Mouse (Mus musculus) forebrain, embryonic 12.5 days (tissue): ENCODE data around the gene Tmem110. TPM values are rescaled to one million over a fixed set of nuclear protein-coding genes. Genes with fewer than 3 reads are reported as not detected.

Experiments
- ATAC-seq: fragments of 200-750 bp; cut with Nextera tagmentation; 2 replicates; pipeline ENCODE4 v1.8.0; 2017; ENCODE audit warnings: moderate TSS enrichment; ENCODE audit not compliant: low FRiP score
- H3K27ac ChIP-seq: fragments of 300-500 bp; sonication (generic); 2 replicates; pipeline ENCODE4 v1.5.1; 2016; ENCODE audit warnings: mild to moderate bottlenecking
- H3K27me3 ChIP-seq: fragments of 300-500 bp; sonication (generic); 2 replicates; pipeline ENCODE4 v1.6.1; 2016; ENCODE audit warnings: mild to moderate bottlenecking
- H3K36me3 ChIP-seq: fragments of 300-500 bp; sonication (generic); replicated peaks from 2 replicates; pipeline ENCODE4 v1.6.1; 2016; ENCODE audit warnings: mild to moderate bottlenecking
- H3K4me1 ChIP-seq: fragments of 300-500 bp; sonication (generic); 2 replicates; pipeline ENCODE4 v1.6.1; 2016
- H3K4me2 ChIP-seq: fragments of 300-500 bp; sonication (generic); 2 replicates; pipeline ENCODE4 v1.6.1; 2016; ENCODE audit warnings: mild to moderate bottlenecking, moderate library complexity
- H3K4me3 ChIP-seq: fragments of 300-500 bp; sonication (generic); replicated peaks from 2 replicates; pipeline ENCODE4 v1.5.1; 2016; ENCODE audit warnings: mild to moderate bottlenecking
- H3K9ac ChIP-seq: fragments of 300-500 bp; sonication (generic); 2 replicates; pipeline ENCODE4 v1.6.1; 2016; ENCODE audit warnings: mild to moderate bottlenecking
- H3K9me3 ChIP-seq: fragments of 300-500 bp; sonication (generic); 2 replicates; pipeline ENCODE4 v1.6.1; 2016
- WGBS: fragments of 180-500 bp; shearing (Covaris S2); methylation state at CpG from one replicate; pipeline ENCODE4 v1.1.7; 2016; 5-methylcytosine and 5-hydroxymethylcytosine counted together
- polyA plus RNA-seq: library from polyadenylated mRNA; unstranded; fragments of >200 nt; fragmentation: Nextera tagmentation; extraction: Ambion mirVana; gene quantifications from 2 replicates; pipeline ENCODE4 v1.2.1, GENCODE M21; 2016

Gene Tmem110
- polyA plus RNA-seq, 1 experiment from 2014 or later, result 25.1 TPM

DNA sequence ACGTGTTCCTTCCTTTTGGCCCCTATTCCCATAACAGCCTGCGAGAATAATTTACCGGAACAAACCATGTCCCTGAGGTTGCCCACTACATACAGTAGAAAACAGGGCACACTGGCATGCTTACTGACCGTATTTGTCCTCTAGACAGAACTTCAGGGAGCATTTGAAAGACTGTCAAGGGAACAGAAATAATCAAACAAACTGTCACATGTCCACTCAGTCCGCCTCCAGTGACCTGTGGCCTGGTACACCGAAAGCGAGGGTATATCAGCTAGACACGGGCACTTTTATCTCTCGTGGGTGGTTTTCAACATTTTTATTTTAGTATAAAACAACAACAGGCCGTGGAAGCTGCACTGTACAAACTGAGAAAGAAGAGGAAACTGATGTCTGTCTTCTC is 43.4 kb downstream of the Tmem110 start:
- Histone ChIP-seq H3K9ac (no peak overlapping the region), H3K27ac (no peak overlapping the region), H3K4me2 (no peak overlapping the region), H3K4me3 (no peak overlapping the region), H3K4me1 (no peaks in the 10 kb centered on the region; the same call in 1 of the 2 replicates), H3K9me3 (no peaks in the 10 kb centered on the region), H3K27me3 (no peaks in the 10 kb centered on the region), H3K36me3 (peaks cover 33% of the 10 kb centered on the region)
- whole genome bisulfite sequencing, result 94% methylated on average over 10 of the region's 10 CpGs
- no peak for ATAC-seq

DNA sequence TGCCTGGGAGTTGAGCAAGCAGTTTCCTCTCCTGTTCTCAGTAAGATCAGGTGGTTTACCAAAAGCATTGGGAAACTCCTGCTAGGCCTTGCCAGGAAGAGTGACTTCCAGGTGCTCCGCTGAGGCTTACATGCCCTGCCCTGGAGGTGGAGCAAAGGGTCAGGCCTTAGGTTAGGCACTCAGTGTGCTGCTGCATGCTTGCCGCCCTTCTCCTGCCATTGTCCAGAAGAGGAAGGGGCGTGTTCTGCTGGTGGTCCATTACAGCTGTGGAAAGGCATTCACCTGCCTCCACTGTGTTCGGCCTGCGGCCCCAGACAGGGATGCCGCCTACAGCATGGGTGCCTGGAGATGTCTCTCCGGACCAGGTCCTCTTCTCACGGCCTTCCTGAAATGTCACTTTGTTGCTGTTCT is 44.0 kb downstream of the Tmem110 start:
- Histone ChIP-seq H3K9ac (no peak overlapping the region), H3K4me1 (no peaks in the 10 kb centered on the region; the same call in 1 of the 2 replicates), H3K27ac (no peak overlapping the region), H3K4me2 (no peak overlapping the region), H3K36me3 (peaks cover 34% of the 10 kb centered on the region), H3K9me3 (no peaks in the 10 kb centered on the region), H3K27me3 (no peaks in the 10 kb centered on the region), H3K4me3 (no peak overlapping the region)
- no peak for ATAC-seq
- 86% methylated on average over 8 of the region's 8 CpGs for WGBS

DNA sequence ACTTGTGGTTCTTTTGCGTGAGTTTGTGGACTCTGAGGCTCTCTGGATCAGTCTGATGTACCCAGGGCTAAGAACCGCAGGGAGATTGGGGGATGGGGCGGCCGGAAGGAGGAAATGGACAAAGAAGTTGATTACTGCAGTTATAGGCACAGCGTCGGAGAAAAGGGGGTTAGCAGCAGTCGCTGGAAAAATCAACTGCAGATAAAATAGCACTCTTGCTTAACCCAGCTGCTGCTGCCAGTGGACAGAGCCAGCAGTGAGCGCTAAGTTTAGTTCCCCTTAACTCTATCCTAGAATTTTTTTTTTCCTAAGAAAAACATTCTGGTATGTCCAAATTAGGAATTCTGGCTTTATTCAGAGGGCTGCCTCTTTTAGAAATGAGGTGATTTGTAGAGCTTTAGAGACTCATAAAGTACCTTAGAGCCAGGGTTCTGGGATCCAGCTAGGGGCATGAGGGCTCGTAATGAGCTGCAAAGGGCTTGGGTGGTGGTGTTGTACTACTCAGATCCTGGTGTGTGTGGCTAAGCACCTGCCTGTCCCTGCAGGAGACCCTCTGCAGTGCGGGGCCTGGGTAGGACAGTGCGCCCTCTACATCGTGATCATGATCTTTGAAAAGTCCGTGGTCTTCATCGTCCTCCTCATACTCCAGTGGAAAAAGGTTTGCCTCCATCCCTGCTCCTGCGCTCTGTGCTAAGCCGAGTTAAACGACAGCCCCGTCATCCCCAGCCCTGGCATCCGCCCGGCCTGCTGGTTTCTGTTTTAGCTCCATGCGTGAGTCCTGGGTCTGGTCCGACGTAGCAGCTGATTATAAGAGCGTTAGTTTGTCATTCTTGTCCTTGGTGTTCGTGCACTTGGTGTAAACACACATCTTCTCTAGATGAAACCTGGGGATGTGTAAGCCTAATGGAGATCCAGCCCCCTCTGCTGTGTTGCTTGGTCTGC is 45.1 kb downstream of the Tmem110 start:
- Histone ChIP-seq H3K9me3 (no peaks in the 10 kb centered on the region), H3K4me3 (no peak overlapping the region), H3K4me1 (no peaks in the 10 kb centered on the region; the same call in 1 of the 2 replicates), H3K4me2 (no peak overlapping the region), H3K9ac (no peak overlapping the region), H3K27me3 (no peaks in the 10 kb centered on the region), H3K36me3 (peaks cover 26% of the 10 kb centered on the region), H3K27ac (no peak overlapping the region)
- no peak for ATAC-seq
- 89% methylated on average over 25 of the region's 25 CpGs for WGBS

DNA sequence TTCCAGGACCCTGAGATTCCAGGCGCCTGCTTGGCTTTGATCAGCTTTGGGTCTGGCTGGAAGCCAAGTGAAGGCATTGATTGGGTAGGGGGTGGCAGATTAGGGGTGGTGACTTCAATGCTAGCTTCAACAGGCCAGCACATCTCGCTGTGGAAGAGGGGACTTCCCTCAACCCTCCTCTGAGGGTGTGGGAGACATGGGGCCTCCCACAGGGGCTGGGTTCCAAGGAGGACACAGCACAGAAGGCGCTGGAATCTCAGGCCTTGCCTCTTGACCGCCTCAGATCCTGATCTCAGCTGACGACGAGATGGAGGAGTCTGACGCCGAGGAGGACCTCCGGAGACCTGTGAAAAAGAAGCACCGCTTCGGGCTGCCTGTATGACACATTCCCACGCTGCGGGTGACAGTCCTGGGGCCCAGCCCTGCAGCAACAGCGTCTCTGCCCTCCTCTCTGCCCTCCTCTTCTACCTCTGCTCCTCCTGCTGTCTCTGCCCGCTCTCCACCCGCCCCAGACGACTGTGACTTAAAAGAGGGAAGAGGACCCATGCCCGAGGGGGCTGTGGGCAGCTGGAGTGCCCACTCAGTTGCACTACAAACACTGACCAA is 48.8 kb downstream of the Tmem110 start:
- Histone ChIP-seq H3K9ac (no peak overlapping the region), H3K27ac (no peak overlapping the region), H3K27me3 (no peaks in the 10 kb centered on the region), H3K4me1 (no peaks in the 10 kb centered on the region; the same call in 1 of the 2 replicates), H3K36me3 (peaks cover 21% of the 10 kb centered on the region), H3K4me3 (no peak overlapping the region), H3K4me2 (no peak overlapping the region), H3K9me3 (no peaks in the 10 kb centered on the region)
- no peak for ATAC-seq
- WGBS, result 83% methylated on average over 18 of the region's 18 CpGs

- H3K4me3 ChIP-seq, result no peak overlapping the region
- peaks cover 25% of the 10 kb centered on the region for H3K36me3 ChIP-seq
- H3K27ac ChIP-seq, result no peak overlapping the region
- WGBS, result 91% methylated on average over 12 of the region's 12 CpGs
- ATAC-seq, result no peak
- no peaks in the 10 kb centered on the region for H3K27me3 ChIP-seq
- H3K4me1 ChIP-seq, result no peaks in the 10 kb centered on the region; the same call in 1 of the 2 replicates
- H3K9me3 ChIP-seq, result no peaks in the 10 kb centered on the region
- H3K4me2 ChIP-seq, result no peak overlapping the region
- no peak overlapping the region for H3K9ac ChIP-seq
These were observed 49.9 kb downstream of the Tmem110 start for GRCm38 (mm10) chr14:30875130-30875865.

GRCm38 (mm10) chr14:30875955-30876354 is 50.6 kb downstream of the Tmem110 start:
- Histone ChIP-seq H3K27ac (no peak overlapping the region), H3K4me3 (no peak overlapping the region), H3K36me3 (peaks cover 25% of the 10 kb centered on the region), H3K9ac (no peak overlapping the region), H3K4me2 (no peak overlapping the region), H3K9me3 (no peaks in the 10 kb centered on the region), H3K27me3 (no peaks in the 10 kb centered on the region), H3K4me1 (no peaks in the 10 kb centered on the region; the same call in 1 of the 2 replicates)
- no peak for ATAC-seq
- WGBS, result 89% methylated on average over 9 of the region's 9 CpGs

- Histone ChIP-seq H3K27ac (no peak overlapping the region), H3K4me1 (no peaks in the 10 kb centered on the region; the same call in 1 of the 2 replicates), H3K27me3 (no peaks in the 10 kb centered on the region), H3K4me3 (no peak overlapping the region), H3K9me3 (no peaks in the 10 kb centered on the region), H3K4me2 (no peak overlapping the region), H3K36me3 (peaks cover 25% of the 10 kb centered on the region), H3K9ac (no peak overlapping the region)
- no peak for ATAC-seq
- 88% methylated on average over 10 of the region's 10 CpGs for WGBS
These were observed 51.1 kb downstream of the Tmem110 start for GRCm38 (mm10) chr14:30876451-30876850.

DNA sequence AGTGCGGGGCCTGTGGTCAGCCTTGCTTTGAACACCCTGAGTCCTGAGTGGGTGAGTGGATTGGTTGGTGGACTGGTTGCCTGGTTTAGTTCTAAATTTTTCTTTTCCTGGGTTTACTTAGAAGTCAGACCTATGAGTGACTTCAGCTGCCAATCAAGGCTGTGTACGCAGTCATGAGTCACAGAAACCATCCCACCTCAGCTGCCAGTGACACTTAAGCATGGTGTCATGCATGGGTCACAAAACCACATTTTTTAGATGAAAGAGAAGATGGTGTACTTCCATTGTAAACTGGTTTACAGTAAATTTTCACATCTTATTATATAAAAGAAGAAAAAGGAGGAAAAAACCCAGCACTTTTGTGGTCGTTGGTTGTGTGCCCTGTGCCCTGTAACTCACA is 52.4 kb downstream of the Tmem110 start:
- no peak overlapping the region for H3K4me2 ChIP-seq
- H3K9me3 ChIP-seq, result no peaks in the 10 kb centered on the region
- peaks cover 19% of the 10 kb centered on the region for H3K36me3 ChIP-seq
- ATAC-seq, result no peak
- H3K27ac ChIP-seq, result no peak overlapping the region
- no peaks in the 10 kb centered on the region for H3K27me3 ChIP-seq
- no peak overlapping the region for H3K9ac ChIP-seq
- H3K4me1 ChIP-seq, result no peaks in the 10 kb centered on the region; the same call in 1 of the 2 replicates
- WGBS, result 90% methylated on average over 3 of the region's 3 CpGs
- no peak overlapping the region for H3K4me3 ChIP-seq

DNA sequence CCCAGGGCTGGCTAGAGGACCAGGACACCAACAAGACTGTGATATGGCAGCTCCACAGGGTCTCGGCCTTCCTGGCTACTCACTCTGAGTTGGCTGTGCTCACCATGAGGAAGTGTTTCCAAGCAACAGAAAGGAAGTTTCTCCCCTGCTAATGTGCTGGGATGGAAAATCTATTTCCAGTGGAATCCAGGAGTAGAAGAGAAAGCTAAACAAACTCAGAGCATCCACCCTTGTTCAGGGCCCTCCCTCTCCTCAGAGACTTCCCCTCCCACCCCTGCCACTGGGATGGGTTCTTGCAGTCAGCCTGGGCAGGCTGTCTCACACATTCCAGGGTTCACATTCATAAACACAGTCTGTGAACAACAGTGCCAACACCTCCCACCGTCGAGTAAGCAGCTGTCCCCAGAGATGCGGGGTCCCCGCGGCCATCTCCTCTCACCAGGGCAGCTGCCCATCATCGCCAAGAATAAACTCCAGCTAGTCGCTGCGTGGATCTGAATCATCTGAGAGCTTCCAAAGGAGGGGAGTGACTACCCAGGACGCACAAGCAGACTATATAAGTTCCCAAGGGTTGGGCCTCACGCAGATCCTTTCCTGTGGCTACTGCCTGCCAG is 53.7 kb downstream of the Tmem110 start, which contains the start of gene Mustn1:
TSS of gene Mustn1 (plus strand) at position 243 of the 614 bp plus-strand sequence.
- Histone ChIP-seq H3K4me2 (no peak within 1 kb of the TSS), H3K4me3 (no peak within 1 kb of the TSS), H3K4me1 (no peaks in the 10 kb centered on the region), H3K9ac (no peak within 1 kb of the TSS), H3K9me3 (no peaks in the 10 kb centered on the region), H3K36me3 (peaks cover 8% of the 10 kb centered on the region), H3K27ac (peak within 1 kb of the TSS; percentile 36; the same call in 1 of the 2 replicates), H3K27me3 (no peaks in the 10 kb centered on the region)
- WGBS, result 81% methylated on average over 11 of the region's 11 CpGs
- no peak for ATAC-seq

DNA sequence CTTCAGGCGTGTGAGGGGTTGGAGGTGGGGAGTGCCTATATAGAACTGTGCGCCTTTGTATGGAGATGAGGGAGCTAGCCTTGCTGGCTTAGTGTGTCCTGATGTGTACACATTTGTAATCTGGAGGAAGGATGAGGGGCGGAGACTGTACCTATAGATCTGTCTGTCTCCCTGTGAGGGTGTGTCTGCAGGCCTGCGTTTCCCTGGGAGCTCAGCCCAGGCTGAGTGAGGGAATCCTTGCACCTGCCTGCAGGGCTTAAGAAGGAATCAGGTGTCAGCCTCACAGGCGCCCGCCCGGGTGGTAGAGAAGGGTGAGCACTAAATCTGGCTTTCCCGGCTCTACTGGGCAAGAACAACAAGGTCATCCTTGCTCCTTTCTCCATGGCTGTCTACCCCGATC is 54.4 kb downstream of the Tmem110 start:
- Histone ChIP-seq H3K4me2 (no peak overlapping the region), H3K36me3 (peaks cover 8% of the 10 kb centered on the region), H3K4me3 (no peak overlapping the region), H3K27ac (no peak overlapping the region), H3K9me3 (no peaks in the 10 kb centered on the region), H3K9ac (no peak overlapping the region), H3K27me3 (no peaks in the 10 kb centered on the region), H3K4me1 (no peaks in the 10 kb centered on the region)
- no peak for ATAC-seq
- WGBS, result 66% methylated on average over 9 of the region's 9 CpGs

GRCm38 (mm10) chr14:30880251-30880650 is 54.9 kb downstream of the Tmem110 start:
- H3K9me3 ChIP-seq, result no peaks in the 10 kb centered on the region
- H3K27ac ChIP-seq, result no peak overlapping the region
- H3K36me3 ChIP-seq, result peaks cover 8% of the 10 kb centered on the region
- no peak overlapping the region for H3K4me2 ChIP-seq
- H3K4me1 ChIP-seq, result no peaks in the 10 kb centered on the region
- 78% methylated on average over 8 of the region's 8 CpGs for WGBS
- no peak overlapping the region for H3K4me3 ChIP-seq
- H3K9ac ChIP-seq, result no peak overlapping the region
- ATAC-seq, result no peak
- H3K27me3 ChIP-seq, result no peaks in the 10 kb centered on the region
